Mouse (Mus musculus) megakaryocyte, embryonic 14.5 days (primary cell): ENCODE data around the gene Gm20388. TPM values are rescaled to one million over a fixed set of nuclear protein-coding genes. Genes with fewer than 3 reads are reported as not detected.

Experiments
- H3K27me3 ChIP-seq: replicated peaks from 2 replicates; pipeline ENCODE3; 2012; ENCODE audit warnings: inconsistent platforms
- H3K36me3 ChIP-seq: replicated peaks from 2 replicates; pipeline ENCODE3; 2012; ENCODE audit warnings: low read length, inconsistent platforms, mixed read lengths
- H3K4me1 ChIP-seq: 2 replicates; pipeline ENCODE4 v1.6.1; 2012; ENCODE audit warnings: inconsistent platforms
- H3K4me3 ChIP-seq: replicated peaks from 2 replicates; pipeline ENCODE3; 2012; ENCODE audit warnings: moderate library complexity, mild to moderate bottlenecking, inconsistent platforms
- H3K9me3 ChIP-seq: 2 replicates; pipeline ENCODE4 v1.6.1; 2012; ENCODE audit warnings: inconsistent platforms
- FLI1 ChIP-seq: IDR thresholded peaks from 2 replicates; pipeline ENCODE4 v1.6.1; 2012; ENCODE audit warnings: low read length, inconsistent platforms, mixed read lengths
- GATA1 ChIP-seq: IDR thresholded peaks from 3 replicates; pipeline ENCODE4 v1.6.1; 2012; ENCODE audit warnings: mixed read lengths, low read length, inconsistent platforms, borderline replicate concordance
- polyA plus RNA-seq: library from polyadenylated mRNA; stranded (reverse); fragments of >175 nt; gene quantifications from 2 replicates; pipeline ENCODE4 v1.2.3, GENCODE M21; 2012; ENCODE audit warnings: low replicate concordance; ENCODE audit not compliant: insufficient read depth

Gene Gm20388
- polyA plus RNA-seq, 1 experiment = 111 TPM

DNA sequence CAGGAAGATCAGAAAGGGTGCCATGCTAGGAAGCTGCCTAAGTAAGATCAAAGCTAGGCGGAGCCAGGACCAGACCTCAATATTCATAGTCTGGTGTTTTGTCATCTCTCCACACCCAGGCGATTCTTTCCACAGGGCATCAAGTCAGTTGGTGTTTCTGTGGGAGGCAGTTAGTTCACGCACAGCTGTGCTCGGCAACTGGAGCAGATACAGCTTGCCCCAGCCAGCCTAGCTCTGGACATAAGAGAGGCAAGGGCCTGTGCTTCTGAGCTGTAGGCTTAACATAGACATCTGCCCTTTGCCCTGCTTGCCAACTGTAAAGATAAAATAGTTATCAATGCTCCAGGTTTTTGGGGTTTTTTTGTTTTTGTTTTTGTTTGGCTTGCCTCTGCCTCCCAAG, 3721.6 kb downstream of the Gm20388 start:
- Histone ChIP-seq H3K4me3 (no peak overlapping the region), H3K27me3 (peaks cover 54% of the 10 kb centered on the region), H3K36me3 (no peaks in the 10 kb centered on the region), H3K9me3 (peaks cover 4% of the 10 kb centered on the region), H3K4me1 (peaks cover 24% of the 10 kb centered on the region)
- TF ChIP-seq GATA1 (no peak), FLI1 (no peak)

DNA sequence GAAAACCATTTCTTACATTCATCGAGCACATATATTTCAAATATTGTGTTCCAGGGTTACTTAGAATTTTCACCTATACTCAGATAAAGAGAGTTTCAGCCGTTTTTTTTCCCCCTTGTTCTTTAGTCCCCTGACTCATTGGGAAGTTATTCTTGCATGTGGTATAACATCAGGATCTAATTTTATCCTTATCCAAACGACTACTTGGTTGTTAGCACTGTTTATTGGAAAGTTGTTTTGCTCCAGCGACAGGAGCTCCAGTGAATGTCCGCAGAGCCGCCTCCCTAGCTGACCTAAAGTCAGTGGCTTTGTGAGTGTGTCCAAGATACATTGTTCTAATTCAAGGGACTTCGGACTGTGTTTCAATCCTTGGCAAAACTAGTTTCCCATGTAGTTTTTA, 3723.2 kb downstream of the Gm20388 start:
- H3K27me3 ChIP-seq = peaks cover 41% of the 10 kb centered on the region
- H3K4me1 ChIP-seq = peaks cover 16% of the 10 kb centered on the region
- TF ChIP-seq GATA1 = no peak
- no peak for TF ChIP-seq FLI1
- H3K4me3 ChIP-seq = no peak overlapping the region
- H3K9me3 ChIP-seq = peaks cover 6% of the 10 kb centered on the region
- H3K36me3 ChIP-seq = no peaks in the 10 kb centered on the region

DNA sequence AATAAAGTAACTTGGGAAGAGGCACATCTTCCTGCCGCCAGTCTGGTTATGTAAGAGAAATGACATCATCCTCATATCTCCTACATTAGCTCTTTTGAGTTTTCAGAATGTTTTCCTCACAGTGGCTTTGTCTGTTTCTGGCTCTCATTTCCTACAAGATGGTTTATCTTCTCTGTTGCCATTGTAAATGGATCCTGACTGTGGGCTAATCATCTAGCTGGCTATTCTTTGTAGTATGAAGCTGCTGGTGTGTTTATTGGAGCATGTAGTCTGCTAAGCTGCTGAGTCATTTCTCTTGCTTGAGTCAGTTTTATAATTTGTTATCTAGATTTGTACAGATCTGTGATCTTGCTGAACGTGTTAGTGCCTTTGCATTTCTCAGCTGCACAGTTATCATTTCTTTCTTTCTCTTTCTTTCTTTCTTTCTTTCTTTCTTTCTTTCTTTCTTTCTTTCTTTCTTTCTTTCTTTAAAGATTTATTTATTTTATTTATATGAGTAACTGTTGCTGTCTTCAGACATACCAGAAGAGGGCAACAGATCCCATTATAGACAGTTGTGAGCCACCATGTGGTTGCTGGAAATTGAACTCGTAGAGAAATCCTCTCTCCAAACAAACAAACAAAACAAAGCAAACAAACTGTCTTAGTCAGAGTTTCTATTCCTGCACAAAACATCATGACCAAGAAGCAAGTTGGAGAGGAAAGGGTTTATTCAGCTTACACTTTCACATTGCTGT, 3723.9 kb downstream of the Gm20388 start:
- TF ChIP-seq GATA1 (no peak), FLI1 (no peak)
- Histone ChIP-seq H3K4me1 (peaks cover 8% of the 10 kb centered on the region), H3K9me3 (peaks cover 10% of the 10 kb centered on the region), H3K36me3 (no peaks in the 10 kb centered on the region), H3K4me3 (no peak overlapping the region), H3K27me3 (peaks cover 34% of the 10 kb centered on the region)

DNA sequence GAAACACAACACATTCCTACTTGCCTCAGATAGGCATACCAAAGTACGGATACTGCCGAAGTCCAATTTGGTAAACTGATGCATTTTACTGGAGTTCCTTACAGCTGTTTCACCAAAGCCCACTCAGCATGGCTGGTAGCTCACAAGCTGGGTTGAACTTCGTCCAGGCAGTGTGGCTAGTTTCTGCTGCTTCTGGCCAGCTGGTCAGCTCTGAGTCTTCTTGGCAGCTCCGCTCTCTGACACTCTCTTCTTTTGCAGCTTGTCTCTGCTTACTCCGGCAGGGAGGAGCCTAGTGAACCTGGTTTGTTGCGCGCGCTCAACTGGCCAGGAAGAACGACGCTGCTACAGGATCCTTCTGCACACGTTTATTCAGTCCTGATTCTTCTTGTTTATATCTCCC, 3725.0 kb downstream of the Gm20388 start:
- Histone ChIP-seq H3K4me3 (no peak overlapping the region), H3K9me3 (peaks cover 17% of the 10 kb centered on the region), H3K36me3 (no peaks in the 10 kb centered on the region), H3K27me3 (peaks cover 31% of the 10 kb centered on the region), H3K4me1 (peaks cover 8% of the 10 kb centered on the region; the same call in 1 of the 2 replicates)
- TF ChIP-seq FLI1 = no peak

DNA sequence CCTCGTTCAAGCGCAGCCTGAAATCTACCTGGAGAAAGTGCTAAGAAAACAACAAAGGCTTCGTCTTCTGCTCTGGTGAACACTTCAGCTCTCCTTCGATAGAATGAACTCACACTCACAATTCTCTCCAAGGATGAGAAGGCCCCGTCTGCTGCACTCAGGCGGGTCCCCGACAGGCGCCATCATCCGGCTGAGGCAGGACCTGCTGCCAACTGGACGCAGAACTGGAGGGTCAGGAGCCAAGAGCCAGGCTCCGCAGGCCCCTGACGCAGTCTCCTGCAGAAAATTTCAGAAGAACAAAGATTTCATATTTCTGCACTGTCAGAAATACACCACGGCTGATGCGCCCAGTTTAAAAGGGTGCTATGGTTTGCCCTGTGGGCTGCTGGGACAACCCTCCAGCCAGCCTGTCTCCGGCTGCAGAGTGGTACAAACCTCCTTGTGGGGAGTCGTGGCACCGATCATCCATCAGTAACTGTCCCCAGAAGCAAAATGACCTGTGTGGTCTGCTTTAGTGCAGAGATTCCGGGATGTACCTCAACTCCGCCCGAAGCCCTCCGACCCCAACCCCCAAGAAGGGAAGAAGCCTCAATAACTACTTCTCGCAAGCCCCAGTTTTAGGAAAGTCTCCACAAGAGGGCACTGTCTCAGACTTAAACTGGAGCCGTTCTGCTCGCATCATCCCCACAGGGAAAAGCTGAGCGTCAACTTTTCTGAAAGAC, 3732.8 kb downstream of the Gm20388 start:
- H3K27me3 ChIP-seq = peaks cover 60% of the 10 kb centered on the region
- peaks cover 16% of the 10 kb centered on the region for H3K9me3 ChIP-seq
- TF ChIP-seq FLI1 = no peak
- H3K4me3 ChIP-seq = no peak overlapping the region
- no peaks in the 10 kb centered on the region for H3K36me3 ChIP-seq
- H3K4me1 ChIP-seq = no peaks in the 10 kb centered on the region

DNA sequence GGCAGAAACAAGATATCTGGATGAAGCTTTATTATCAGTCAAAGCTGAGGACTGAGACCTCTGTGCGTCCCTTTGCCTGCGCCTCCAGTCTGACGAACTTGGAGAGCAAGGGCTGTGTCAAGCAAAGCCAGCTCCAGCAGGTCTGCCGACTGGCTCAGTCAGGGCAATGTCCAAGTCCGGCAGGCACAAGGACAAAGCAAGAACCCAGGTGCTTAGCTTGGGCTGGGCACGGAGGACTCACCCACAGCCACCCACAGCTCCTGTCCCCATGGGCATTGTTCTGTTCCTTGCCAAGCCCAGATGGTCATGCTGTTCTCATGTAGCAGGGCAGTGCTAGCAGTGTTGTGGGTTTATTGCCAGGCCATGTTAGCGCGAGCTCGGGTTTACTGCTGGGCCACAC, 3734.6 kb downstream of the Gm20388 start:
- H3K36me3 ChIP-seq = no peaks in the 10 kb centered on the region
- H3K4me1 ChIP-seq = no peaks in the 10 kb centered on the region
- no peak overlapping the region for H3K4me3 ChIP-seq
- no peak for TF ChIP-seq GATA1
- no peak for TF ChIP-seq FLI1
- H3K9me3 ChIP-seq = peaks cover 3% of the 10 kb centered on the region; the same call in 1 of the 2 replicates
- H3K27me3 ChIP-seq = peaks cover 67% of the 10 kb centered on the region

DNA sequence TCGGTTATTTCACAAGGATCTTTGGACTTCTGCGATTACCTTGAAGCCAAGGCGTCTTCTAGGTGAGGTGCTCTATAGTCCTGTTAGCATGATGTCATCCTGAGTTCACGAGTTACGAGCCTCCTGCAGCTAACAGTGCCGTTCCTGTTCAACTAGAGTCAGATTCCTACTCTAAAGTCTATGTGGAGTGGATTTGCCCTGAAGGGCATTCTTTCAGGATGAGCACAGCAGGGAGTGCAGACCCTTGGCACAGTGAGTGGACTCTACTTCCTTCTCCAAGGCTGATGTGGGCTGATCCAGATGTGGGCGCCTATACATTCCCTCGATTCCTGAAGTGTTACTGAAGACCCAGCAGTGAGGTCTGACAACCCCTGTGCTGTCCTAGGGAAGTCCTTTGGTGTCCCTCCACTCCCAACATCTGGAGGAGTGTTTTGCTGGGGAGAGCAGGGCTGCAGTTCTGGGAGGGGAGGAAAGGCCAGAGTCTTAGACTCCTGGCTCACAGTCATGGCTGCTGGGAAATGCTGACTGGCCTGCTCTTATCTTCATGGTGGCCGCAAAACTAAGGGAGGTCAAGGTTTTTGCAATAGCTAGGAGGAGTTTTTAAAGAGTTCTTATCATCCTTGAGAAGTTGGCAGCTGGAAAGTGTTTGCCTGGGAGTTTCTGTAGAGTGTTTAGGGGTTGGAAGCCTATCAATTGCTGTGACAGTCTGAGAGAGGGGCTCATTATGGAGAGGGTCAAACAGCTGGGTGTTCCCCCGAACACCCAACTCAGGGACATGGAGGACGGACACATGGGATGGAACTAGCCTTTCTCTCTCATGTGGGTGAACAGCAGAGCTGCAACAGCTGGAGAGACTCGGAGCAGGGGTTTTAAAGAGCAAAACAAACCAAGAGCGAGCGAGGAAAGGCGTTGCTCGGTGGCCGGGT, 3737.9 kb downstream of the Gm20388 start:
- no peak overlapping the region for H3K4me3 ChIP-seq
- H3K9me3 ChIP-seq = 0 out of 2 replicates have a peak, but pooled peaks cover 5% of the 10 kb centered on the region
- peaks cover 74% of the 10 kb centered on the region for H3K27me3 ChIP-seq
- no peaks in the 10 kb centered on the region for H3K36me3 ChIP-seq
- TF ChIP-seq FLI1 (no peak), GATA1 (no peak)
- peaks cover 5% of the 10 kb centered on the region for H3K4me1 ChIP-seq

DNA sequence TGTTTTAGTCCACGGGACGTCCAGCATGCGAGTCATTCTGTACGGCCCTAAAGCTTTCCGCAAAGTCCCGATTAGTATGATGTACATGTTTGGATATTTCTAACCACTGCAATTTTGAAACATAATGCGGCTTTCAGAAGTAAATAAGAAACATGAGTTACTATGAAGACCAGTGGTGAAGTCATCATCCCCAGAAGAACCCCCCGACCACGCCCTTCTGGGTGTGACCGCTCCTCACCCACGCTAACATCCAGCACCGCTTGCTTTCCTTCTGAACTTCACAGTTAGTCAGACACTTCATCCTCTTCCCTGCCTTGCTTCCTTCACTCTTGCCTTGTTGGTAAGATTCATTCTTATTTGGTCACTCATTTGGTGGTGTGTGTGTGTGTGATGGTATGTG, 3738.8 kb downstream of the Gm20388 start:
- no peak for TF ChIP-seq FLI1
- no peak for TF ChIP-seq GATA1
- peaks cover 76% of the 10 kb centered on the region for H3K27me3 ChIP-seq

DNA sequence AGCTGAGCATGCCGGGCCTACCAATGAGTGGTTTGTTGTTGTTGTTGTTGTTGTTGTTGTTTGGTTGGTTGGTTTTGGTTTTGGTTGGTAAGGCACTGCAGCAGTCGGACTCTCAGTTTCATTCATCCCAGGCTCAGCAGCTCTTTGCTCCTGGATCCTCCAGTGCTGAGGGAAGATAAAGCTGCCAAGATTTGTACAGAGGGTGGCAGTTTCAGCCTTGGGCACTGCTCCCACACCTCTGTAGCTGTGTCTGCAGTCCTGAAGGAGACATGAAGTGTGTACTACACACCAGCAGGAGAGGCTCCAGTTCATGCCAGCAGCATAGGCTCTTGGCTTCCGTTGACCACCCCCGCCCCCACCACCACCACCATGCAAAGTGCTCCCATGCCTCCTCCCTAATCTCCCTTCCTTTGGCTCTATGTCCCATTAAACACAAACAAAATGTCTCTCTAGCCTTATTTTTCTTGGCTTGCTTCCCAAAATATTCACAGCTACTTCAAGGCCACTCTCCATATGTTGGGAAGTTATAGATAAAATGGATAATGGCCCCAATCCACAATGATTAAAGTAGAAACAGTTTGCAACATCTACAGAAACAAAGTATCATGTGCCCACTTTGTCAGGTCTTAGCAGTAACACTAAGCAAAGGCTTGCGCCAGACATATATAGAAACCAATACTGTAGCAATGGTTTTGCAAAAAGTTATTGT, 3740.9 kb downstream of the Gm20388 start:
- 0 out of 2 replicates have a peak, but pooled peaks cover 5% of the 10 kb centered on the region for H3K9me3 ChIP-seq
- TF ChIP-seq FLI1 (no peak), GATA1 (no peak)
- no peaks in the 10 kb centered on the region for H3K36me3 ChIP-seq
- peaks cover 83% of the 10 kb centered on the region for H3K27me3 ChIP-seq
- H3K4me3 ChIP-seq = no peak overlapping the region
- H3K4me1 ChIP-seq = peaks cover 14% of the 10 kb centered on the region

More for the DNA sequence above, 3738.8 kb downstream of the Gm20388 start:
- no peaks in the 10 kb centered on the region for H3K36me3 ChIP-seq
- peaks cover 14% of the 10 kb centered on the region for H3K4me1 ChIP-seq
- H3K9me3 ChIP-seq = 0 out of 2 replicates have a peak, but pooled peaks cover 5% of the 10 kb centered on the region
- H3K4me3 ChIP-seq = no peak overlapping the region
